Mouse (Mus musculus): Measurements from ENCODE around the gene Smad1. TPM values are rescaled to one million over a fixed set of nuclear protein-coding genes. Genes with fewer than 3 reads are reported as not detected.
A peak's percentile ranks its signal among the peaks of the same experiment; 100 is the strongest.

Smad1 gene
- polyA plus RNA-seq, 1 experiment from 2014 or later, result 59.4 TPM

- Histone ChIP-seq H3K27ac (replicated peaks; ENCODE audit: low read depth, low read length) (no peak overlapping the region), H3K9ac (ENCODE audit: low read depth, low read length) (no peak overlapping the region), H3K4me3 (ENCODE audit: low read depth, low read length) (no peak overlapping the region), H3K9me3 (ENCODE audit: control insufficient read depth, low read length) (no peaks in the 10 kb centered on the region), H3K4me1 (ENCODE audit: control insufficient read depth, insufficient read depth, low read length) (peaks cover 30% of the 10 kb centered on the region; the same call in 1 of the 2 replicates), H3K36me3 (ENCODE audit: control insufficient read depth, insufficient read depth, low read length) (peaks cover 51% of the 10 kb centered on the region), H3K27me3 (replicated peaks; ENCODE audit: control insufficient read depth, insufficient read depth, low read length) (no peaks in the 10 kb centered on the region), H3K4me2 (ENCODE audit: low read depth, low read length) (no peak overlapping the region)
- WGBS, result 91% methylated on average over 12 of the region's 12 CpGs
- no peak for DNase-seq (ENCODE audit: low spot score)
- no peak for ATAC-seq (ENCODE audit: low read depth)
Observed at GRCm38 (mm10) chr8:79370646-79371290, 28.6 kb downstream of the Smad1 start.

- no peaks in the 10 kb centered on the region for H3K27me3 ChIP-seq (replicated peaks; ENCODE audit: control insufficient read depth, insufficient read depth, low read length)
- H3K27ac ChIP-seq (replicated peaks; ENCODE audit: low read depth, low read length), result no peak overlapping the region; the same call in 1 of the 2 replicates
- DNase-seq (ENCODE audit: low spot score) (no peak), ATAC-seq (ENCODE audit: low read depth) (no peak)
- H3K9ac ChIP-seq (ENCODE audit: low read depth, low read length), result no peak overlapping the region
- H3K4me1 ChIP-seq (ENCODE audit: control insufficient read depth, insufficient read depth, low read length), result peaks cover 21% of the 10 kb centered on the region; the same call in 1 of the 2 replicates
- H3K36me3 ChIP-seq (ENCODE audit: control insufficient read depth, insufficient read depth, low read length), result peaks cover 67% of the 10 kb centered on the region
- H3K4me2 ChIP-seq (ENCODE audit: low read depth, low read length), result no peak overlapping the region
- H3K9me3 ChIP-seq (ENCODE audit: control insufficient read depth, low read length), result no peaks in the 10 kb centered on the region
- H3K4me3 ChIP-seq (ENCODE audit: low read depth, low read length), result no peak overlapping the region
- 60% methylated on average over 6 of the region's 6 CpGs for WGBS
Observed at GRCm38 (mm10) chr8:79369163-79369562, 30.2 kb downstream of the Smad1 start.

- Histone ChIP-seq H3K4me2 (ENCODE audit: low read depth, low read length) (no peak overlapping the region), H3K36me3 (ENCODE audit: control insufficient read depth, insufficient read depth, low read length) (peaks cover 76% of the 10 kb centered on the region), H3K27ac (replicated peaks; ENCODE audit: low read depth, low read length) (no peak overlapping the region), H3K27me3 (replicated peaks; ENCODE audit: control insufficient read depth, insufficient read depth, low read length) (no peaks in the 10 kb centered on the region), H3K9me3 (ENCODE audit: control insufficient read depth, low read length) (no peaks in the 10 kb centered on the region), H3K9ac (ENCODE audit: low read depth, low read length) (no peak overlapping the region), H3K4me3 (ENCODE audit: low read depth, low read length) (no peak overlapping the region), H3K4me1 (ENCODE audit: control insufficient read depth, insufficient read depth, low read length) (peaks cover 23% of the 10 kb centered on the region)
- WGBS, result 78% methylated on average over 4 of the region's 4 CpGs
- ATAC-seq (ENCODE audit: low read depth), result no peak
- DNase-seq (ENCODE audit: low spot score), result no peak
Observed at GRCm38 (mm10) chr8:79367959-79368358, 31.4 kb downstream of the Smad1 start.

GRCm38 (mm10) chr8:79367350-79367749 lies 32.0 kb downstream of the Smad1 start:
- H3K4me3 ChIP-seq (ENCODE audit: low read depth, low read length), result no peak overlapping the region
- DNase-seq (ENCODE audit: low spot score) (no peak), ATAC-seq (ENCODE audit: low read depth) (no peak)
- no peaks in the 10 kb centered on the region for H3K27me3 ChIP-seq (replicated peaks; ENCODE audit: control insufficient read depth, insufficient read depth, low read length)
- H3K27ac ChIP-seq (replicated peaks; ENCODE audit: low read depth, low read length), result no peak overlapping the region
- peaks cover 76% of the 10 kb centered on the region for H3K36me3 ChIP-seq (ENCODE audit: control insufficient read depth, insufficient read depth, low read length)
- no peaks in the 10 kb centered on the region for H3K9me3 ChIP-seq (ENCODE audit: control insufficient read depth, low read length)
- peaks cover 22% of the 10 kb centered on the region for H3K4me1 ChIP-seq (ENCODE audit: control insufficient read depth, insufficient read depth, low read length)
- 61% methylated on average over 10 of the region's 12 CpGs for WGBS
- H3K4me2 ChIP-seq (ENCODE audit: low read depth, low read length), result no peak overlapping the region
- H3K9ac ChIP-seq (ENCODE audit: low read depth, low read length), result no peak overlapping the region

GRCm38 (mm10) chr8:79366227-79366626 lies 33.1 kb downstream of the Smad1 start:
- no peak overlapping the region for H3K4me2 ChIP-seq (ENCODE audit: low read depth, low read length)
- peaks cover 66% of the 10 kb centered on the region for H3K36me3 ChIP-seq (ENCODE audit: control insufficient read depth, insufficient read depth, low read length)
- no peaks in the 10 kb centered on the region for H3K27me3 ChIP-seq (replicated peaks; ENCODE audit: control insufficient read depth, insufficient read depth, low read length)
- H3K4me3 ChIP-seq (ENCODE audit: low read depth, low read length), result no peak overlapping the region
- H3K4me1 ChIP-seq (ENCODE audit: control insufficient read depth, insufficient read depth, low read length), result peaks cover 21% of the 10 kb centered on the region
- ATAC-seq (ENCODE audit: low read depth) (no peak), DNase-seq (ENCODE audit: low spot score) (no peak)
- no peak overlapping the region for H3K9ac ChIP-seq (ENCODE audit: low read depth, low read length)
- no peak overlapping the region for H3K27ac ChIP-seq (replicated peaks; ENCODE audit: low read depth, low read length)
- WGBS, result 93% methylated on average over 9 of the region's 9 CpGs
- no peaks in the 10 kb centered on the region for H3K9me3 ChIP-seq (ENCODE audit: control insufficient read depth, low read length)

GRCm38 (mm10) chr8:79365707-79366106 lies 33.6 kb downstream of the Smad1 start:
- Histone ChIP-seq H3K27me3 (replicated peaks; ENCODE audit: control insufficient read depth, insufficient read depth, low read length) (no peaks in the 10 kb centered on the region), H3K9me3 (ENCODE audit: control insufficient read depth, low read length) (no peaks in the 10 kb centered on the region), H3K4me2 (ENCODE audit: low read depth, low read length) (no peak overlapping the region), H3K9ac (ENCODE audit: low read depth, low read length) (no peak overlapping the region), H3K4me3 (ENCODE audit: low read depth, low read length) (no peak overlapping the region), H3K36me3 (ENCODE audit: control insufficient read depth, insufficient read depth, low read length) (peaks cover 66% of the 10 kb centered on the region), H3K4me1 (ENCODE audit: control insufficient read depth, insufficient read depth, low read length) (peaks cover 21% of the 10 kb centered on the region), H3K27ac (replicated peaks; ENCODE audit: low read depth, low read length) (no peak overlapping the region)
- DNase-seq (ENCODE audit: low spot score) (no peak), ATAC-seq (ENCODE audit: low read depth) (no peak)
- WGBS, result 86% methylated on average over 3 of the region's 3 CpGs

GRCm38 (mm10) chr8:79364806-79365205 lies 34.5 kb downstream of the Smad1 start:
- H3K27ac ChIP-seq (replicated peaks; ENCODE audit: low read depth, low read length), result no peak overlapping the region
- no peak overlapping the region for H3K4me3 ChIP-seq (ENCODE audit: low read depth, low read length)
- no peak for DNase-seq (ENCODE audit: low spot score)
- no peak overlapping the region for H3K9ac ChIP-seq (ENCODE audit: low read depth, low read length)
- H3K4me1 ChIP-seq (ENCODE audit: control insufficient read depth, insufficient read depth, low read length), result peaks cover 19% of the 10 kb centered on the region
- no peaks in the 10 kb centered on the region for H3K9me3 ChIP-seq (ENCODE audit: control insufficient read depth, low read length)
- no peak for ATAC-seq (ENCODE audit: low read depth)
- H3K4me2 ChIP-seq (ENCODE audit: low read depth, low read length), result no peak overlapping the region
- WGBS, result 83% methylated on average over 8 of the region's 8 CpGs
- peaks cover 57% of the 10 kb centered on the region for H3K36me3 ChIP-seq (ENCODE audit: control insufficient read depth, insufficient read depth, low read length)
- no peaks in the 10 kb centered on the region for H3K27me3 ChIP-seq (replicated peaks; ENCODE audit: control insufficient read depth, insufficient read depth, low read length)

GRCm38 (mm10) chr8:79362430-79362829 lies 36.9 kb downstream of the Smad1 start:
- Histone ChIP-seq H3K4me1 (ENCODE audit: control insufficient read depth, insufficient read depth, low read length) (peaks cover 9% of the 10 kb centered on the region), H3K9ac (ENCODE audit: low read depth, low read length) (no peak overlapping the region), H3K4me2 (ENCODE audit: low read depth, low read length) (no peak overlapping the region), H3K27ac (replicated peaks; ENCODE audit: low read depth, low read length) (no peak overlapping the region), H3K9me3 (ENCODE audit: control insufficient read depth, low read length) (no peaks in the 10 kb centered on the region), H3K4me3 (ENCODE audit: low read depth, low read length) (no peak overlapping the region), H3K36me3 (ENCODE audit: control insufficient read depth, insufficient read depth, low read length) (peaks cover 42% of the 10 kb centered on the region), H3K27me3 (replicated peaks; ENCODE audit: control insufficient read depth, insufficient read depth, low read length) (no peaks in the 10 kb centered on the region)
- DNase-seq (ENCODE audit: low spot score) (no peak), ATAC-seq (ENCODE audit: low read depth) (0 out of 2 replicates have a peak, but pooled peaks have one; percentile 24)
- 59% methylated on average over 2 of the region's 2 CpGs for WGBS
